Mouse (Mus musculus): Measurements from ENCODE around the gene Bicc1.
A peak's percentile ranks its signal among the peaks of the same experiment; 100 is the strongest.

Gene Bicc1

GRCm38 (mm10) chr10:71050722-71051333, 108.7 kb downstream of the Bicc1 start:
- no peak for DNase-seq

- no peak for DNase-seq
These were observed 110.2 kb downstream of the Bicc1 start for GRCm38 (mm10) chr10:71049294-71049693.

- DNase-seq = no peak
These were observed 115.1 kb downstream of the Bicc1 start for GRCm38 (mm10) chr10:71044410-71044809.

GRCm38 (mm10) chr10:71041874-71042273, 117.6 kb downstream of the Bicc1 start:
- DNase-seq = no peak

- DNase-seq = no peak
These were observed 123.0 kb downstream of the Bicc1 start for GRCm38 (mm10) chr10:71036484-71036883.

DNA sequence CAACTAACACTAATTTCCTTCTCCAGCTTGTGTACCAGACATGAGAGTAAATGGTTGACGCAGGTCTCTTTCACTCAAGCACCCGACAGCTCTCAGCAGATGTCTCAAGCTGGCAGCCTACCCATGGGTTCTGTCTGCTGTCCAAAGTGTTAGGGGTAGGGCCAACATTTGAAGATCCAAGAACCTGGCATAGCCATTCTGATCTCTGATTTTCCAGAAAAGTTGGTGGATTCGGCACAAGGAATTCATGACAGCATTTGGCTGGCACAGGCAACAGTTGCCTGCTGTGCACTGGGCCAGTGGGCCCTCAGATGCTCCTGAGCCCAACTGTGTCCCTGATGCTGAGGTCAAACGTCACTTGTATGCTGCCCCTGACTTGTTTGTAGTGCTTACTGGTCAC, 130.5 kb downstream of the Bicc1 start:
- peak in 1 of 2 experiments; percentile 5 for DNase-seq

GRCm38 (mm10) chr10:71028066-71028844, 131.2 kb downstream of the Bicc1 start:
- no peak for DNase-seq

DNA sequence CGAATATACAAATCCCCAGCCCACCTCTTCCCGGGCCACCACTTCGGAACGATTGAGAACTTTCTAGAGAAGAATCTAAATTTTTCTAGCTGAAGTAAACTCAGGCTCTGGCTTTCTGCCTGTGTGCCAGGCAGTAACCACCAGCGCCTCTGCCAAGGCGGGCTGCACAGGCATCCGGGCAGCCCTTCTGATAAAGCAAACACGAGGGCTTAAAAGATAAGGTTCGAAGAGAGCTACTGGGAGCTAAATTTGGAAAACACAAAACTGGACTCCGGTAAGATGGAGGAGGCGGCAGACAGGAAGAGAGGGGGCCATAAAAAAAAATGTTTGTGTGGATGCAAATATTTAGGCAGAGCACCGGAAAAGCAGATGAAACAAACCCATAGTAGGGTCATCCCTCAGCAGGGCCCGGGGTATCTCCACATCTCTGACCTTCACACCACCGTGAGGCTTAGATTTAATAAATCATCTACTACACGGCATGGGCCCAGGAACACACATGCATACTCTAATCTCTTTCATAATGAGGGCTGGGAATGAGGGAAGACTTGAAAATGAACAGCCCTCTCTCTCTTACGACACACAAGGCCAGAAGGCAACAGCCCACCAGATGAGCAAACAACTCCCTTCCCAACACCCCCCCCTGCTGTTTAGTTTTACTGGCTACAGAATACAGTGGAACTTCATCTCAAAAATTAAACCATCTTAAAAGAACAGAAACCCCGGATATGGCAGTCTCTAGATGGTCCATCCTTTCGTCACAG, 134.2 kb downstream of the Bicc1 start:
- DNase-seq = no peak

DNA sequence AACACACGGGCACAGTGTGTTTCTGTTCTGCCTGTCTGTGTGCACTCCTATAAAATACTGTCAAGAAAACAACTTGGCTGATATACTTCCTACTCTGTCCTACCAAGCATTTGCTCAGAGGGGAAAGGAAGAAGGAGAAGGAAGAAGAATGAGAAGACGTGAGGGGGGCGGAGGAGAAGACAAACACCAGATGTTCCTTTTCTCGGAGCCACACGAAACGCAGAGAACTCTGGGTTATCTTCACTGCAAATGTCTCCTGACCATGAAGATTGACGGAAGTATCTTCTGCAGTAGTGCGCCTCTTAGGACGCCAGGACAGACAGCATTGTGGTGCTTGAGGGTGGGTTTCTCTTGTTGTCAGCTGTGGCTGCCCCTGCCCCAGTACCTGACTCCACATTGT, 134.8 kb downstream of the Bicc1 start:
- DNase-seq = no peak

DNA sequence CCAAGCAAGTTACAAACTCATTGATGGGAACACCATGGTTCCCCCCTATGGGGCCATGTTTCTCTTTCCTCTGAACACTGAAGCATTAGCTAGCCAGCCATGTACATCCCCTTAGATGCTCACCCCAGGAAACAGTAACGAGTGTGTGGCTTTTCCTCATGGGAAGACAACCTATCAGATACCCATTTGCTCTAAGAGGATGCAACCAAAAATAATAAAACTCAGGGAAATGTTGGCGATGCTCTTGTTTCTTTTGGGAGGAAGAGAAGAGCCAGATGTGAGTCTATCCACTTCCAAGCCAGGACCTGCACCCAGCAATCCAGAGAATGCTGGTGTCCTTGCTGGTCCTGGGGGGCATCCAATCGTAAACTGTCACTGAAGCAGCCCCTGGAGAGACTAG, 136.0 kb downstream of the Bicc1 start:
- DNase-seq = no peak

DNA sequence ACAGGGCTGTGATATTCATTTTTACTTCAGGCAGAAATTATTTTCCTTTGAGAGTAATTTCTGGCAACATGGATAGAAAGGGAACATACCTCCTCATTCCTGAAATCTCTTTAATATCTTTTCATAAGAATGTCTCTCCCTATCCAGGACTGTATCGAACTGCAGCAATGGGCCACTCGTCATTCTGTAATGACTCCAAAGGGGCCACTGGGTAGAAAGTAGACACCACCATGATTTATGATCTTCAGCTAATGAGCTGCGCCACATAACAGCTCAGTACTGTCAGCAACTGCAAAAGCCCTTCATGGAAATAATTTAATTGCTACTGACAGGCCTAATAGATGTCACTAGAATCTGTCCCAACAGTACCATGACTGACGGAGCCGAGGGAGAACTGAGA, 139.0 kb downstream of the Bicc1 start:
- DNase-seq = no peak

- no peak for DNase-seq
These were observed 139.7 kb downstream of the Bicc1 start for GRCm38 (mm10) chr10:71019836-71020235.

- no peak for DNase-seq
These were observed 149.6 kb downstream of the Bicc1 start for GRCm38 (mm10) chr10:71009771-71010496.

DNA sequence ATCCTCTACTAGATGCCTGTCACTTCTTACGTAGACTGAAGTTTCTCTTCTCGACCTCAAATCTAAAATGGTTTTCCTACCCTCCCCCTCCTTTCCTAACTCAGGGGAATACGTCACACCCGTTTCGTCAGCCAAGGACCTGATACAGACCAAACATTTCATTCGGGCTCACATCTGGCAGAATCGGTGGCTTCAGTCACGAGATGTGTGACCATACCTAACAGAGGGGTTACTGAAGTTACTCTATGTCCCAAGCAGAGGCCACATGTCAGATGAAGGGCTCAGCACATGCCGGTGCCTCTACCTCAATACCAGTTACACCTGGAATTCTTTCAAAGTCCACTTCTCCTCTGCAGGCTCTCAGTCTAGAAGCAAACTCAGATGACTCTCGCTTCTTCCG, 150.8 kb downstream of the Bicc1 start:
- DNase-seq = no peak

GRCm38 (mm10) chr10:71007956-71008355, 151.5 kb downstream of the Bicc1 start:
- DNase-seq = no peak

DNA sequence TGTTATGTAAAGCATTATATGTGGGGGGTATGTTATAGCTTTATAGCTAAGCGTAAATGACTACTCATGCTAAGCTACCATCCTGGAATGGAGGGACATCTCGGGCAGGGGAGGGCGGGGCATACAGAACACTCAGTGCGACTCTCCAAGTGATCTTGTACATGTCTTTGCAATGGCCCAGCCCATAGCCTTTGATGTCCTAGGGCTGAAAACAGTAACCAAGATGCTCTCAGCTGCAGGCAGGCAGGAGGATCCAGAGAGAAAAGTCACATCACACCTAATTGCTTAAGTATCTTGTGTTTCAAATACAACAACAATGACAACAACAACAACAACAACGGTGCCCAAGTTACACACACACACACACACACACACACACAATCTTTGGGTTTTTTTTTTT, 152.0 kb downstream of the Bicc1 start:
- DNase-seq = no peak

- DNase-seq = no peak
These were observed 152.5 kb downstream of the Bicc1 start for GRCm38 (mm10) chr10:71007001-71007400.

GRCm38 (mm10) chr10:71002871-71003270, 156.6 kb downstream of the Bicc1 start:
- no peak for DNase-seq

DNA sequence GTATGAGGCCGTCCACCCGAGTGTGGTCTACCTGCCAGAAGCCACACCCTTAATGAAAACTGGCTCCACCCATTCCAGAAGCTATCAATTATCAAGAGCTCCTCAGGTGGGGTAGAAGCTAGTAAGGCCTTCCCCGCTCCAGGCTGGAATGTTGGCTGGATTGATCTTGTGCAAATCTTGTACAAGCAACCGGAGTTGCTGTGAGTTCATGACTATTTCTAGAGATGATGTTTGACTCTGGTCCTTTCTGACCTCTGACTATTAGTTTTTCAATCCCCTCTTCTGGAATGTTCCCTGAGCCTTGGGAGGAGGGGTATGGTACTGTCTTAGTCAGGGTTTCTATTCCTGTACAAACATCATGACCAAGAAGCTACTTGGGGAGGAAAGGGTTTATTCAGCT, 157.3 kb downstream of the Bicc1 start:
- DNase-seq = no peak

DNA sequence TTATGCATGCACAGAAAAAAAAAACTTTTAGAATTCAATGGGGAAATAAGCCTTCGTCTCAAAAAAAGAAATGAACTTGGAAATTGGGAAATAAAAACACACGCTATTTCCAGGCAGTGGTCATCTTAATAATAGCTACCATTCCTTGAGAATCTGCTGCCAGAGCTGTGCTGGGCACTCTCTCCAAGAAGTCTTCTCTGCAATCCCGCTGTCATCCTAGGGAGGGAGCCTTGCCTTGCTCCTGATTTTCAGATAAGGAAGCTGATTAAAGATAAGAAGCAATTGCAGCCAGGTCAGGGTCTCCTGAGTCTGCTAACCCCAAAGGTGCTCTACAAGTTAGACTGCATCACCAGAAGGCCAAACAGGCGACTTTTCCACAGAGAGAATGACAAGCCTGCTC, 161.4 kb downstream of the Bicc1 start:
- peak in 1 of 2 experiments; percentile 5 for DNase-seq

DNA sequence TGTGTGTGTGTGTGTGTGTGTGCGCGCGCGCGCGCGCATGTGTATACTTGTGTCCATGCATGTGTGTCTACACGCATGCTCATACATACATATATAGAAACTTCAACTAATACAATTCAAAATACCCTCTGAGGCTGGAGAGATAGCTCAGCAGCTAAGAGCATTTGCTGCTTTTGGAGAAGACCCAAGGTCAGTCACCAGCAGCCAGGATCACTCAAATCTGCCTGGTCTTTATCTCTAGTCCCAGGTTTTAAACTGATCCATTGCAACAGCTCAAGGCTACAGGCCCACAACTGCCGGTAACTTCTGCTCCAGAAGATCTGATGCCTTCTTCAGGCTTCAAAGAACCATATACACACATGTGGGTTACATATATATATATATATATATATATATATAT, 163.4 kb downstream of the Bicc1 start:
- DNase-seq = no peak

DNA sequence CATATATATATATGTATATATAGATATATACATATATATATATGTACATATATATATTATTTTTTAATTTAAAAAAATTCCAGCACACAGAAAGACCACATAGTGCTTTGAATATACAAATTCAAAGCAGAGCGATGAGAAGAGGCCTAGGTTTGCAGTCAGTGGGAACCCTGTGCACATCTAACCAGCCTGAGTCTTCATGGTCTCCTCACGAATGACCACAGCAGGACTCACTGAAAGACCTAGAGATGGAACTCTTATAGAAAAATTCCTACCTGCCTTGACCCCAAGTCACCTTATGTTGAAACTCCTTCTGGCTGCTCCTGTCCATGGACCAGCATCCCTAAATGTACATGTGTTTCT, 165.4 kb downstream of the Bicc1 start:
- no peak for DNase-seq

DNA sequence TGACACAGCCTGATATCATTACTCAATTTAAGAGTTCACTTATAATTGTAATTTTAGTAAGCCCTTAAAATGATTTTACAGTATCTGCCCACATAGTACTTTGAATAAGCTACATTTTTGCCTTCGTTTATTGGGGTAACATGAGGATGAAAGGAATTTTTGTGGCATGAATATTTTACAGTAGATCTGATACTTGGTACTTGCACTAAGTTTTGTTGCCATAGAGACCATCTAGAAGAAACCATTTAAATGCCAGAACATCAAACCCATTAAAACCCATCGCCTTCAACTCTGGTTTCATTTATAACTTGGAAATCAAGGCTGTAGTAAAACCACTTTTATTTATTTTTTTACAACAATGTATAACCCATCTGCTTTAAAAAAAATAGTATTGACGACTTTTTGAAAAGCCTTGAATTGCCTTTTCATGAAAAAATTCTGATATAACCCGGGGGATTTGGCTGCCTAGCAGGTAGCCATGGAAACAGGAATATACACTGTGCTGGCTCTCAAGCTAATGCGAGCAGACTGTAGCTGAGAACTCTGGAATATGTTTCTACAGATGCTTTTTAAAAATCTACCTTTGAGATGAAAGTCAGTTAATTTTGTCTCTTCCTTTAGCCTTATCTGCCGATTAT, 165.9 kb downstream of the Bicc1 start:
- no peak for DNase-seq

Data from cerebellum, adult 18-20 months (tissue).